Mouse (Mus musculus): ENCODE results near the gene Olfr1318. TPM values are rescaled to one million over a fixed set of nuclear protein-coding genes. Genes with fewer than 3 reads are reported as not detected.

Olfr1318 gene
- polyA plus RNA-seq (2017; shearing (Covaris generic)) = not detected

DNA sequence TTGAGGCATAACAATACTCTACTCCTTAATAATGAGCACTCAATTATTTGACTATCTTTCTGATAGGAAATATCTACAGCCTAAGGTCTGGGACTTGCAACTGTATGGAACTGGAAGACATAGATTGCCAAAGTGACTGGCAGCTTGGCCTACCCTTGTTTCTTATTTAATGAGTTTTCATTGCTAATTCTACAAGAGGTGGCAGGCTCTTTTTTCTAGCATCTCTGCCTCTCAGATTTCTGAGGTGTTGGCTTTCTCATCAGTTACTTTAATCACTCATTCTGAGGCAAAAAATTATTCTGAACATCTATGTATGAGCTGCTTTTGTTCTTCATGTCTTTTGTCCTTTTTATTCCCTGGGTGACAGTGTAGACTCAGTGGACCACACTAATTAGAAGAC, at the start of gene Olfr1318:
Olfr1318 (plus strand) TSS at position 301 of the 400 bp plus-strand sequence.

DNA sequence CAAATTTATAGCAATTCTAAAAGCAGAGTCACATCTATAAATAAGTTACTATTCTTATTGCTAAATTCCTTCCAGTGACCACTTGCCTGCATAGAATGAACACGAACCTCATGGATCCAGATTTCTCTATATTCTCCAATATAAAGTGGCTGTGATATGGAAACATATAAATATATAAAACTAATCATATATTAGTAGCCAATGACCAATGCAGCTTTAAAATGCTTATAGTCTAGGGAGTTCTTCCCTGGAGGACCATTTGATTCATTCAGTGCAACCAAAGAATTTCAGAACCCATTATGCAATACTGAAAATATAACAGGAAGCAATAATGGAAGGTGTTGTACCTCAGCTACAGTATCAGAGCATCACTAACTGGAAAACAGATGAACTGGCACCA, 38.7 kb upstream of the Olfr1318 start, which contains the start of gene Olfr1315-ps1:
Olfr1315-ps1 (minus strand) TSS at position 101 of the 400 bp plus-strand sequence.

DNA sequence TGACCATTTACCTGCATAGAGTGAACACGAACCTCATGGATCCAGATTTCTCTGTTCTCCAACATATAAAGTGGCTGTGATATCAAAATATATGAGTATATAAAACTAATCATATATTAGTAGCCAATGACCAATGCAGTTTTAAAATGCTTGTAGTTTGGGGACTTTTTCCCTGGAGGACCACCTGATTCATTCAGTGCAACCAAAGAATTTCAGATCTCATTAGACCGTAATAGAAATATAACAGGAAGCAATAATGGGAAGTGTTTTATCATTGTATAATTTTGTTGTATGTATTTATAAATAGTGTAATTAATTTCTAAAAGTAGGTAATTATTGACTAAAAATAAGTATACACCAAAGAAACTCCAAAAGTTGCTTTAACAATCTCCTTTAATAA, 19.1 kb upstream of the Olfr1318 start, which contains the start of gene Olfr1316:
Olfr1316 (minus strand) TSS at position 101 of the 400 bp plus-strand sequence.

DNA sequence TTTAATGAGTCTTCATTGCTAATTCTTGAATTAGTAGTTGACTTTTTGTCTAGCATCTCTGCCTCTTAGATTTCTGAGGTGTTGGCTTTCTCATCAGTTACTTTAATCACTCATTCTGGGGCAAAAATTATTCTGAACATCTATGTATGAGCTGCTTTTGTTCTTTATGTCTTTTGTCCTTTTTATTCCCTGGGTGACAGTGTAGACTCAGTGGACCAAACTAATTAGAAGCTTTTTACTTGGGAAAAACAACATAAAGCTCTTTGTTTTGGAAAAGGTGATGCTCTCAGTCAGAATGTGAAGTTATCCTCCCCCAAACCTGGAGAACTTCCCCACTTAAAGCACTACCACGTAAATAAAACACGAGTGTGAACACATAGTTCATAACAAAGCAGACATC, 14.0 kb upstream of the Olfr1318 start, which contains the start of gene Olfr1317:
Olfr1317 (plus strand) TSS at position 301 of the 400 bp plus-strand sequence.

Other genes starting within 250 kb of the Olfr1318 start
- not detected for gene Olfr1306, start 237.9 kb upstream of the Olfr1318 start, polyA plus RNA-seq (2017; shearing (Covaris generic))
- gene Olfr1307, start 204.8 kb upstream of the Olfr1318 start, polyA plus RNA-seq (2017; shearing (Covaris generic)) = 0.05 TPM
- not detected for gene Olfr1308, start 189.3 kb upstream of the Olfr1318 start, polyA plus RNA-seq (2017; shearing (Covaris generic))
- gene Olfr1309, start 163.9 kb upstream of the Olfr1318 start, polyA plus RNA-seq (2017; shearing (Covaris generic)) = not detected
- gene Olfr1310, start 141.5 kb upstream of the Olfr1318 start, polyA plus RNA-seq (2017; shearing (Covaris generic)) = not detected
- not detected for gene Olfr1311, start 129.8 kb upstream of the Olfr1318 start, polyA plus RNA-seq (2017; shearing (Covaris generic))
- gene Olfr1312, start 104.0 kb upstream of the Olfr1318 start, polyA plus RNA-seq (2017; shearing (Covaris generic)) = 0.11 TPM
- not detected for gene Olfr1313, start 76.4 kb upstream of the Olfr1318 start, polyA plus RNA-seq (2017; shearing (Covaris generic))
- not detected for gene Olfr1314, start 57.4 kb upstream of the Olfr1318 start, polyA plus RNA-seq (2017; shearing (Covaris generic))
- gene Olfr1315-ps1, start 38.8 kb upstream of the Olfr1318 start, polyA plus RNA-seq (2017; shearing (Covaris generic)) = not detected
- not detected for gene Olfr1316, start 19.2 kb upstream of the Olfr1318 start, polyA plus RNA-seq (2017; shearing (Covaris generic))
- not detected for gene Olfr1317, start 13.9 kb upstream of the Olfr1318 start, polyA plus RNA-seq (2017; shearing (Covaris generic))
- 86.2 TPM for gene Lpcat4, start 85.3 kb downstream of the Olfr1318 start, polyA plus RNA-seq (2017; shearing (Covaris generic))
- gene Nutm1, start 105.1 kb downstream of the Olfr1318 start, polyA plus RNA-seq (2017; shearing (Covaris generic)) = not detected
- 155 TPM for gene Nop10, start 107.7 kb downstream of the Olfr1318 start, polyA plus RNA-seq (2017; shearing (Covaris generic))
- gene Slc12a6, start 111.6 kb downstream of the Olfr1318 start, polyA plus RNA-seq (2017; shearing (Covaris generic)) = 51.9 TPM
- gene Gm21985, start 112.1 kb downstream of the Olfr1318 start, polyA plus RNA-seq (2017; shearing (Covaris generic)) = not detected
- 62.4 TPM for gene Emc4, start 213.8 kb downstream of the Olfr1318 start, polyA plus RNA-seq (2017; shearing (Covaris generic))
- 25.4 TPM for gene Katnbl1, start 225.0 kb downstream of the Olfr1318 start, polyA plus RNA-seq (2017; shearing (Covaris generic))